Mouse (Mus musculus) CH12.LX (cell line): Measurements from ENCODE around the gene Setd5. TPM values are rescaled to one million over a fixed set of nuclear protein-coding genes. Genes with fewer than 3 reads are reported as not detected.

Experiments
- DNase-seq: peaks from one replicate; pipeline ENCODE4 v3.0.0-alpha.2; 2013; ENCODE audit errors: extremely low read depth
- H3K27ac ChIP-seq: 2 replicates; pipeline ENCODE4 v1.5.1; 2012; ENCODE audit warnings: low read depth, mild to moderate bottlenecking, control low read depth, moderate library complexity; ENCODE audit not compliant: insufficient read depth
- H3K27me3 ChIP-seq: replicated peaks from 2 replicates; pipeline ENCODE3; 2012; ENCODE audit warnings: inconsistent platforms
- H3K36me3 ChIP-seq, 2 experiments: replicated peaks in 1 of 2; 2 replicates each; pipeline versions ENCODE3 to v1.6.1; 2012; ENCODE audit warnings: inconsistent platforms in 1 of 2, low read length in 1 of 2, mild to moderate bottlenecking in 1 of 2, mixed read lengths in 1 of 2, moderate library complexity in 1 of 2; ENCODE audit not compliant: control insufficient read depth in 1 of 2, insufficient read depth in 1 of 2
- H3K4me1 ChIP-seq, 2 experiments: 2 replicates each; pipeline ENCODE4 v1.6.1; 2012; ENCODE audit warnings: inconsistent platforms in 1 of 2, moderate library complexity in 1 of 2; ENCODE audit not compliant: insufficient read depth in 2 of 2, control insufficient read depth in 1 of 2
- H3K4me2 ChIP-seq: 2 replicates; pipeline ENCODE4 v1.6.1; 2012; ENCODE audit warnings: low read depth, mild to moderate bottlenecking, control low read depth; ENCODE audit not compliant: poor library complexity, insufficient read depth, severe bottlenecking
- H3K4me3 ChIP-seq, 3 experiments: fragments of 150-350 bp in 1 of 3; sonication (generic) in 1 of 3; replicated peaks in 1 of 3; 2 replicates each; pipeline versions ENCODE3 to v1.5.1; 2011 to 2012; ENCODE audit warnings: low read depth in 2 of 3, low read length in 2 of 3, mild to moderate bottlenecking in 2 of 3, moderate library complexity in 2 of 3, control low read depth in 1 of 3, improper control_type of control experiment in 1 of 3, inconsistent platforms in 1 of 3, mixed read lengths in 1 of 3; ENCODE audit not compliant: poor library complexity in 1 of 3
- H3K79me2 ChIP-seq: replicated peaks from 2 replicates; pipeline ENCODE4 v1.6.1; 2012; ENCODE audit warnings: mild to moderate bottlenecking, moderate library complexity; ENCODE audit not compliant: control insufficient read depth, poor library complexity, insufficient read depth, severe bottlenecking; ENCODE audit errors: extremely low read depth
- H3K9ac ChIP-seq: 2 replicates; pipeline ENCODE4 v1.6.1; 2012; ENCODE audit warnings: low read depth, mild to moderate bottlenecking, control low read depth, moderate library complexity; ENCODE audit not compliant: insufficient read depth
- H3K9me3 ChIP-seq: replicated peaks from 2 replicates; pipeline ENCODE3; 2012; ENCODE audit warnings: low read length, inconsistent platforms, mixed read lengths
- BHLHE40 ChIP-seq: IDR thresholded peaks from 2 replicates; pipeline ENCODE4 v1.6.1; 2011; ENCODE audit warnings: mild to moderate bottlenecking, low read depth, low read length, improper control_type of control experiment
- CHD1 ChIP-seq: IDR thresholded peaks from 2 replicates; pipeline ENCODE4 v1.6.1; 2012; ENCODE audit warnings: low read depth, low read length, improper control_type of control experiment, inconsistent platforms
- KAT2A ChIP-seq: IDR thresholded peaks from 2 replicates; pipeline ENCODE4 v1.6.1; 2012; ENCODE audit warnings: low read length, improper control_type of control experiment, inconsistent platforms; ENCODE audit not compliant: insufficient replicate concordance
- MAFK ChIP-seq: IDR thresholded peaks from 2 replicates; pipeline ENCODE4 v1.6.1; 2011; ENCODE audit warnings: low read length, improper control_type of control experiment; ENCODE audit not compliant: insufficient replicate concordance
- MAZ ChIP-seq: IDR thresholded peaks from 2 replicates; pipeline ENCODE4 v1.6.1; 2012; ENCODE audit warnings: low read depth, mild to moderate bottlenecking, inconsistent platforms, low read length, improper control_type of control experiment, moderate library complexity
- MEF2A ChIP-seq: IDR thresholded peaks from 2 replicates; pipeline ENCODE4 v1.6.1; 2014; ENCODE audit warnings: low read depth, mild to moderate bottlenecking, inconsistent platforms, low read length, improper control_type of control experiment, borderline replicate concordance
- NELFE ChIP-seq: IDR thresholded peaks from 2 replicates; pipeline ENCODE4 v1.6.1; 2011; ENCODE audit warnings: low read depth, low read length, improper control_type of control experiment
- RAD21 ChIP-seq: IDR thresholded peaks from 2 replicates; pipeline ENCODE4 v1.6.1; 2011; ENCODE audit warnings: low read depth, mild to moderate bottlenecking, low read length, improper control_type of control experiment, moderate library complexity
- TBP ChIP-seq: conservative IDR thresholded peaks from 2 replicates; pipeline ENCODE4 v1.6.1; 2011; ENCODE audit warnings: low read depth, low read length, improper control_type of control experiment
- TCF12 ChIP-seq: IDR thresholded peaks from 2 replicates; pipeline ENCODE4 v1.6.1; 2014; ENCODE audit warnings: low read depth, mild to moderate bottlenecking, inconsistent platforms, low read length, improper control_type of control experiment
- UBTF ChIP-seq: IDR thresholded peaks from 2 replicates; pipeline ENCODE4 v1.6.1; 2012; ENCODE audit warnings: low read depth, mild to moderate bottlenecking, inconsistent platforms, low read length, improper control_type of control experiment, moderate library complexity
- ZNF384 ChIP-seq: IDR thresholded peaks from 2 replicates; pipeline ENCODE4 v1.6.1; 2012; ENCODE audit warnings: low read depth, low read length, improper control_type of control experiment, inconsistent platforms
- dilution Hi-C: fragments of 300-500 bp; cut with MboI; formaldehyde crosslinking; loops from 2 replicates; pipeline ENCODE4 v1.14.3; 2020; ENCODE audit warnings: low sequenced_read_pairs; ENCODE audit not compliant: extremely low pct_unique_long_range_greater_than_20kb, extremely low pct_ligation_motif_present
- in situ Hi-C: fragments of 300-500 bp; cut with MboI; formaldehyde crosslinking; loops from 3 replicates; pipeline ENCODE4 v1.14.3; 2019; ENCODE audit warnings: low sequenced_read_pairs, low pct_ligation_motif_present, low pct_unique_long_range_greater_than_20kb, mixed read lengths
- polyA plus RNA-seq: library from polyadenylated mRNA; unstranded; fragments of >175 nt; gene quantifications from 2 replicates; pipeline ENCODE4 v1.2.1, GENCODE M21; 2012; ENCODE audit warnings: low read depth; ENCODE audit not compliant: insufficient read length
- total RNA-seq, 2 experiments: library from RNA; depleted of rRNA; stranded (reverse); fragments of 300-350 nt in 1 of 2; fragments of >200 nt in 1 of 2; gene quantifications; 2 replicates each; pipeline ENCODE4 v1.2.3; 2012 to 2014

Gene Setd5
- total and polyA plus RNA-seq, 3 experiments: 56.8 to 80.4 (median 67.4) TPM

- H3K4me2 ChIP-seq: no peak overlapping the region; the same call in 1 of the 2 replicates
- no peak for DNase-seq
- no peaks in the 10 kb centered on the region for H3K27me3 ChIP-seq
- TF ChIP-seq TCF12: no peak
- TF ChIP-seq CHD1: 0 out of 2 replicates have a peak, but pooled peaks have one; percentile 5
- peak; percentile 37; the same call in 1 of the 2 replicates for TF ChIP-seq ZNF384
- TF ChIP-seq NELFE: no peak
- H3K9me3 ChIP-seq: no peaks in the 10 kb centered on the region
- no peak overlapping the region for H3K9ac ChIP-seq
- peaks cover 0 to 7% of the 10 kb centered on the region in 2 experiments for H3K36me3 ChIP-seq
- dilution Hi-C loops: no loop called here
- no peak overlapping the region for H3K27ac ChIP-seq
- in situ Hi-C loops: no loop called here
- H3K79me2 ChIP-seq: peaks cover 64% of the 10 kb centered on the region
- no peak overlapping the region for H3K4me3 ChIP-seq
- peaks cover 0 to 67% of the 10 kb centered on the region in 2 experiments; a peak in 2 of 4 replicates for H3K4me1 ChIP-seq
Measured at GRCm38 (mm10) chr6:113095547-113095946, 18.4 kb downstream of the Setd5 start.

GRCm38 (mm10) chr6:113097662-113098061 lies 20.5 kb downstream of the Setd5 start:
- Histone ChIP-seq H3K9me3 (no peaks in the 10 kb centered on the region), H3K4me2 (peak overlapping the region; percentile 71), H3K27ac (peak overlapping the region; percentile 28; the same call in 1 of the 2 replicates), H3K79me2 (peaks cover 61% of the 10 kb centered on the region), H3K4me1 (peaks cover 0 to 82% of the 10 kb centered on the region in 2 experiments; a peak in 2 of 4 replicates), H3K9ac (peak overlapping the region; percentile 39; the same call in 1 of the 2 replicates), H3K4me3 (no peak overlapping the region), H3K27me3 (no peaks in the 10 kb centered on the region), H3K36me3 (peaks cover 0 to 3% of the 10 kb centered on the region in 2 experiments)
- no peak for TF ChIP-seq CHD1
- TF ChIP-seq BHLHE40: no peak
- no peak for TF ChIP-seq RAD21
- TF ChIP-seq UBTF: no peak
- TF ChIP-seq TBP: no peak
- no peak for TF ChIP-seq MAZ
- no peak for TF ChIP-seq KAT2A
- TF ChIP-seq MAFK: no peak
- TF ChIP-seq MEF2A: no peak
- in situ Hi-C loops (no loop called here), dilution Hi-C loops (no loop called here)
- DNase-seq: no peak
